Mouse (Mus musculus) left cerebral cortex, adult 6 months (tissue): ENCODE results near the gene Olfr775. TPM values are rescaled to one million over a fixed set of nuclear protein-coding genes. Genes with fewer than 3 reads are reported as not detected.

ENCODE experiments used
- long read RNA-seq, 2 experiments: library from polyadenylated mRNA; unstranded; transcript quantifications; one replicate each; pipeline ENCODE4 v2.0.0; 2019 to 2020
- polyA plus RNA-seq: library from polyadenylated mRNA; unstranded; fragments of <200 nt; fragmentation: Nextera tagmentation; gene quantifications from 2 replicates; pipeline ENCODE4 v1.2.3, GENCODE M21; 2021

Gene Olfr775
- polyA plus RNA-seq = not detected in 2 replicates
- long read RNA-seq, experiment 1 = 0 reads
- long read RNA-seq, experiment 2 = 0 reads

DNA sequence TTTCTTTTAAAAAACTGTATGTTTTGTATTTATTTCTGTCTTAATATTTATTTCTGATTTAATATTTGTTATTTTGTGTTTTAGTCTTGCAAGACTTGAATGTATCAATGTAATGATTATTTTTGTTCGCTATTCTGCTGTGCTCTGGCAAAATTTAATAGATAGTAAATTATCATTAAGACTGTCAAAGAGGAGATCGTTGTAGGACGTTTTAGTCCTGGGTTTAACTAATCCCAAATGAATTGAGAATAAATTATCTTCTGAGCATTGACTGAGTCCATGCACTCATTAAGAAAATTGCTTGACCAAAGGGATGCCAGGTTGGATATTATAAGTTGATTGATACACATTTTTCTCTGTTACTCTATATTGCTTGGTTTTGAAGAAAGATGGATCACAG is at the start of gene Olfr775:
Gene Olfr775 (plus strand): TSS at position 301 of the 400 bp plus-strand sequence.

DNA sequence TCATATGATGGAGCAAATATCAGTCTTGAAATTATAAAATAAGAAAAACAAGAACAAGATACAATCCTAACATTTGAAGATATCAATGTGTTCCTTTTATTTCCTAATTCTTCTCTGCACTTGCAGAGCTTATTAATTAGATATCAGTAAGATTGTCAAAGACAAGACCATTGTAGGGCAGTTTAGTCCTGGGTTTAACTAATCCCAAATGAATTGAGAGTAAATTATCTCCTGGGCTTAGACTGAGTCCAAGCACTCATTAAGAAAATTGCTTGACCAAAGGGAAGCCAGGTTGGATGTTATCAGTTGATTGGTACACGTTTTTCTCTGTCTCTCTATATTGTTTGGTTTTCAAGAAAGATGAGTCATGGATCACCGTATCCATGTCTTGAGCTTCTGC is 12.3 kb upstream of the Olfr775 start, which contains the start of gene Olfr774:
Gene Olfr774 (plus strand): TSS at position 301 of the 400 bp plus-strand sequence.

DNA sequence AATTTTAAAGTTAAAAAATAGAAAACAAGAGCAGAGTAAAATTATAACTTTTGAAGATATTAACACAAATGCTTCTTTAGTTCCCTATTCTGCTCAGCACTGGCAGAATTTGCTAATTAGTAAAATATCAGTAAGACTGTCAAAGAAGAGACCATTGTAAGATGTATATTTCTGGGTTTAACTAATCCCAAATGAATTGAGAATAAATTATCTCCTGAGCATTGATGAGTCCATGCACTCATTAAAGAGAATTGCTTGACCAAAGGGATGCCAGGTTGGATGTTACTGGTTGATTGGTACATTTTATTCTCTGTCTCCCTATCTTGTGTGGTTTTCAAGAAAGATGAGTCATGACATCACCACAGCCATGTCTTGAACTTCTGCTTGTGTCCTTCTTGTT is 10.6 kb downstream of the Olfr775 start, which contains the start of gene Olfr776:
Gene Olfr776 (plus strand): TSS at position 301 of the 400 bp plus-strand sequence.

DNA sequence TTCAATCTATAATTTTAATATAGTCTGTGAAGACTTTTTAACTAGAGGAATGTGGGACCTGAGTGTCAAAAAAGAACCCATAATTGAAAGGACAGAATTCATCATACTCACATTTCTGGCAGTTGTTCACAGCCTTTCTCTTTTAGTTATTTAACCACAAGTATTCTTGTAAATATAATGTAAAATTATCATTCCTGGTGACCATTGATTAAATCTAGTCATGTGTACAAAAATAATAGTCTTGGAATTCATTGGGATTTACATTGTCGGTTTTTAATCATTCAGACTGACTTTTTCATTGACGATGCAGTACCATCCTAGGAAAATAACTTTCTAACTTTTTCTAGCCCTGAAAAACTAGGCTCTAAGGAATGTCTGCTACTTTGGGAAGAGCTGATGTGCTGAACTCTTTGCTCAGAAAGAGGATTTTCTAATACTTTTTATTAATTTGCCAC is 22.9 kb downstream of the Olfr775 start, which contains the start of gene Olfr777:
Gene Olfr777 (minus strand): TSS at position 405 of the 455 bp plus-strand sequence.

Other genes starting within 250 kb of the Olfr775 start
- not detected in 2 replicates for gene Olfr763, start 237.6 kb upstream of the Olfr775 start, polyA plus RNA-seq
- not detected in 2 replicates for gene Olfr764-ps1, start 208.5 kb upstream of the Olfr775 start, polyA plus RNA-seq
- gene Olfr765, start 198.4 kb upstream of the Olfr775 start, polyA plus RNA-seq = not detected in 2 replicates
- gene Olfr766-ps1, start 179.4 kb upstream of the Olfr775 start, polyA plus RNA-seq = not detected in 2 replicates
- not detected in 2 replicates for gene Olfr767, start 165.5 kb upstream of the Olfr775 start, polyA plus RNA-seq
- not detected in 2 replicates for gene Olfr768, start 149.0 kb upstream of the Olfr775 start, polyA plus RNA-seq
- not detected in 2 replicates for gene Olfr769, start 130.6 kb upstream of the Olfr775 start, polyA plus RNA-seq
- gene Olfr770, start 109.4 kb upstream of the Olfr775 start, polyA plus RNA-seq = not detected in 2 replicates
- not detected in 2 replicates for gene Olfr771, start 83.7 kb upstream of the Olfr775 start, polyA plus RNA-seq
- not detected in 2 replicates for gene Olfr772, start 70.5 kb upstream of the Olfr775 start, polyA plus RNA-seq
- gene Olfr773, start 61.0 kb upstream of the Olfr775 start, polyA plus RNA-seq = not detected in 2 replicates
- not detected in 2 replicates for gene Olfr774, start 12.2 kb upstream of the Olfr775 start, polyA plus RNA-seq
- not detected in 2 replicates for gene Olfr776, start 10.7 kb downstream of the Olfr775 start, polyA plus RNA-seq
- not detected in 2 replicates for gene Olfr777, start 23.1 kb downstream of the Olfr775 start, polyA plus RNA-seq
- gene Olfr780, start 69.7 kb downstream of the Olfr775 start, polyA plus RNA-seq = not detected in 2 replicates
- not detected in 2 replicates for gene Olfr781, start 80.4 kb downstream of the Olfr775 start, polyA plus RNA-seq
- gene Olfr782, start 100.4 kb downstream of the Olfr775 start, polyA plus RNA-seq = not detected in 2 replicates
- 0.04 and 0.06 TPM in 2 replicates for gene Olfr784, start 135.7 kb downstream of the Olfr775 start, polyA plus RNA-seq
- not detected in 2 replicates for gene Olfr785, start 157.0 kb downstream of the Olfr775 start, polyA plus RNA-seq
- gene Olfr786, start 178.9 kb downstream of the Olfr775 start, polyA plus RNA-seq = not detected in 2 replicates
- not detected in 2 replicates for gene Olfr787, start 213.4 kb downstream of the Olfr775 start, polyA plus RNA-seq
- gene Olfr788, start 222.6 kb downstream of the Olfr775 start, polyA plus RNA-seq = not detected in 2 replicates
- not detected in 2 replicates for gene Olfr789, start 236.3 kb downstream of the Olfr775 start, polyA plus RNA-seq